Mouse (Mus musculus) cerebellum, adult 8-10 months (tissue): ENCODE results near the gene Corin.

Experiments used
- DNase-seq: peaks from one replicate; pipeline ENCODE4 v3.0.0; 2022

Gene Corin

GRCm38 (mm10) chr5:72298418-72299104, 205.7 kb downstream of the Corin start:
- DNase-seq: no peak

- no peak for DNase-seq
Measured at GRCm38 (mm10) chr5:72285077-72285476, 219.2 kb downstream of the Corin start.

- DNase-seq: no peak
Measured at GRCm38 (mm10) chr5:72282907-72283306, 221.4 kb downstream of the Corin start.

- DNase-seq: no peak
Measured at GRCm38 (mm10) chr5:72269652-72270051, 234.6 kb downstream of the Corin start.

GRCm38 (mm10) chr5:72269204-72269603, 235.1 kb downstream of the Corin start:
- no peak for DNase-seq

- no peak for DNase-seq
Measured at GRCm38 (mm10) chr5:72266955-72267535, 237.2 kb downstream of the Corin start.

GRCm38 (mm10) chr5:72264195-72264751, 240.0 kb downstream of the Corin start:
- no peak for DNase-seq

- DNase-seq: no peak
Measured at GRCm38 (mm10) chr5:72261802-72262324, 242.4 kb downstream of the Corin start.

GRCm38 (mm10) chr5:72259298-72259621, 245.0 kb downstream of the Corin start:
- DNase-seq: no peak

GRCm38 (mm10) chr5:72258409-72259297, 245.6 kb downstream of the Corin start:
- no peak for DNase-seq

GRCm38 (mm10) chr5:72257084-72257483, 247.2 kb downstream of the Corin start:
- DNase-seq: no peak

- DNase-seq: no peak
Measured at GRCm38 (mm10) chr5:72254958-72255357, 249.3 kb downstream of the Corin start.

GRCm38 (mm10) chr5:72250180-72250579, 254.1 kb downstream of the Corin start:
- DNase-seq: no peak
